ENCODE assay signal across 31 mouse cellular contexts in the genomic region with DNA sequence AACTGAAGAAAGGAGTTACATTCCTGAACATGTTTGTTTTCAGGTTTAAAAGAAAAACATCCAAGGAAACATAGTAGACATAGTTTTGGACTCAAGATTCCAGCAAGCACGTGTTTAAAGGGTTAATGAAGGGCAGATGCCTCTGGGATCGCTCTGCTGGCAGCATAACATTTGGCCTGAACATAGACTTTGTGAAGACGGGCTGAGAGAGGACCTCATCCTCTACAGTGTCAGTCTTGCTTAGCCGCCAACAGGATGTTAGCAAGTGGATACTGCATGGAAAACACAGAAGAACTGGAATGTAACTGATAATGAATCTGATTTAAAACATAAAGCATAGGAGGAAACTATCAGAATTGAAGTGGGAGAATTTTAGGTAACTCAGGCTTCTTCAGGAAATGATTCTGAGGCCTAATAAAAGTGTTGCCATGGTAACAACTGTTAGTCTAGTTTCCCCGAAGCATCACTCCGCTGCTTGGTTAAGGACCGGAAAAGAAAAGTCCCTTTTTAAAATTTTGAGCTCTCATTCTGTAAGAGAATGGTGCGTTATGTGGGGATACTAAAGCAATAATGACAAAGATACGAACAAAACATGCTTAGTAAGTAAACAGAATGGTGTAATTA. TPM values are rescaled to one million over a fixed set of nuclear protein-coding genes. Genes with fewer than 3 reads are reported as not detected.
DNase-seq lines count a peak whose midpoint lies in the region; ATAC-seq and TF ChIP-seq lines count a peak whose summit lies in the region.
"Had no signal": no experiment of that assay in that cellular context is flagged by ENCODE, and none has a peak within 500 bp of the region (broad histone marks: within the 10 kb centered on the region; RNA-seq: fewer than 3 reads in every experiment).

No protein-coding gene starts in this region.

- H3K4me3 ChIP-seq in embryonic facial prominence, embryonic 14.5 days (ENCODE audit: low read depth, low read length) = no peak overlapping the region
- no peak overlapping the region for H3K4me3 ChIP-seq in embryonic facial prominence, embryonic 10.5 days
- no peak overlapping the region for H3K4me3 ChIP-seq in heart, embryonic 10.5 days
- no peak overlapping the region for H3K4me3 ChIP-seq in midbrain, embryonic 14.5 days (replicated peaks; ENCODE audit: low read depth, low read length)
- H3K4me3 ChIP-seq in midbrain, embryonic 10.5 days = no peak overlapping the region
- H3K4me3 ChIP-seq in intestine, postnatal 0 days (ENCODE audit: low read depth, low read length) = no peak overlapping the region
- H3K4me3 ChIP-seq: embryonic facial prominence, embryonic 13.5 days; erythroblast, embryonic 14.5 days; forebrain, embryonic 15.5 days; kidney, embryonic 15.5 days; neural tube, embryonic 12.5 days had no signal

- no peak for TF ChIP-seq CTCF in intestine, postnatal 0 days (IDR thresholded peaks at IDR 0.05; ENCODE audit: low read depth)

- no peak overlapping the region for H3K27ac ChIP-seq in embryonic facial prominence, embryonic 14.5 days (replicated peaks; ENCODE audit: low read depth, low read length)
- no peak overlapping the region for H3K27ac ChIP-seq in embryonic facial prominence, embryonic 10.5 days (replicated peaks)
- no peak overlapping the region for H3K27ac ChIP-seq in heart, embryonic 10.5 days
- H3K27ac ChIP-seq in midbrain, embryonic 14.5 days (replicated peaks; ENCODE audit: low read depth, low read length) = no peak overlapping the region
- H3K27ac ChIP-seq in midbrain, embryonic 10.5 days (replicated peaks) = no peak overlapping the region
- H3K27ac ChIP-seq in intestine, postnatal 0 days (ENCODE audit: low read depth, low read length) = no peak overlapping the region
- H3K27ac ChIP-seq: embryonic facial prominence, embryonic 13.5 days; forebrain, embryonic 15.5 days; kidney, embryonic 15.5 days; liver, embryonic 14.5 days; neural tube, embryonic 12.5 days had no signal

- no peak for ATAC-seq in embryonic facial prominence, embryonic 14.5 days (ENCODE audit: low read depth)
- no peak for ATAC-seq in midbrain, embryonic 14.5 days (ENCODE audit: low FRiP score, low TSS enrichment)
- no peak for ATAC-seq in intestine, postnatal 0 days
- ATAC-seq: activated CD4-positive, CD25-positive, alpha-beta regulatory T cell, adult 4 months; forebrain, embryonic 15.5 days; inflammation-experienced regulatory T-cells, adult 6 months had no signal

- H3K9ac ChIP-seq in embryonic facial prominence, embryonic 14.5 days (ENCODE audit: low read depth, low read length) = no peak overlapping the region
- no peak overlapping the region for H3K9ac ChIP-seq in midbrain, embryonic 14.5 days (replicated peaks; ENCODE audit: low read length)
- no peak overlapping the region for H3K9ac ChIP-seq in intestine, postnatal 0 days (ENCODE audit: low read depth, low read length)
- H3K9ac ChIP-seq: embryonic facial prominence, embryonic 13.5 days; forebrain, embryonic 15.5 days; kidney, embryonic 15.5 days; liver, embryonic 14.5 days; neural tube, embryonic 12.5 days had no signal

- no peak overlapping the region for H3K4me2 ChIP-seq in embryonic facial prominence, embryonic 14.5 days (ENCODE audit: low read depth, low read length)
- H3K4me2 ChIP-seq in midbrain, embryonic 14.5 days (ENCODE audit: low read length) = no peak overlapping the region
- no peak overlapping the region for H3K4me2 ChIP-seq in intestine, postnatal 0 days (replicated peaks; ENCODE audit: low read depth)
- H3K4me2 ChIP-seq: embryonic facial prominence, embryonic 13.5 days; forebrain, embryonic 15.5 days; heart, embryonic 11.5 days; kidney, embryonic 15.5 days; neural tube, embryonic 12.5 days had no signal

- peak; percentile 2 for DNase-seq in embryonic facial prominence, embryonic 14.5 days (ENCODE audit: low spot score)
- DNase-seq in embryonic facial prominence, embryonic 10.5 days (ENCODE audit: low spot score) = no peak
- peak; percentile 6 for DNase-seq in heart, adult 11 months
- no peak for DNase-seq in heart, embryonic 10.5 days (ENCODE audit: low spot score)
- DNase-seq in midbrain, embryonic 14.5 days = peak; percentile 53
- no peak for DNase-seq in midbrain, embryonic 10.5 days (ENCODE audit: low spot score)
- DNase-seq in brain, adult 2 months (ENCODE audit: low read depth, low spot score) = peak; percentile 58
- DNase-seq: adrenal gland, adult 2 months; adrenal gland, postnatal 36 days; cerebellum, adult 11-12 months; cerebellum, adult 9-11 months; embryo, embryonic 11 days; gastrocnemius, postnatal 14 days; heart, postnatal 36 days; kidney, adult 18-20 months; kidney, postnatal 25 days; liver; lung, adult 2 months; lung, postnatal 14 days; thymus, postnatal 25 days had no signal

- H3K9me3 ChIP-seq in embryonic facial prominence, embryonic 14.5 days (ENCODE audit: control insufficient read depth, low read length) = no peaks in the 10 kb centered on the region
- H3K9me3 ChIP-seq in embryonic facial prominence, embryonic 10.5 days = 0 out of 2 replicates have a peak, but pooled peaks cover 7% of the 10 kb centered on the region
- H3K9me3 ChIP-seq in heart, embryonic 10.5 days = peaks cover 3% of the 10 kb centered on the region; the same call in 1 of the 2 replicates
- H3K9me3 ChIP-seq in midbrain, embryonic 14.5 days (ENCODE audit: control insufficient read depth, low read length) = no peaks in the 10 kb centered on the region
- H3K9me3 ChIP-seq in midbrain, embryonic 10.5 days (replicated peaks) = no peaks in the 10 kb centered on the region
- H3K9me3 ChIP-seq in intestine, postnatal 0 days (ENCODE audit: control insufficient read depth) = no peaks in the 10 kb centered on the region
- H3K9me3 ChIP-seq: embryonic facial prominence, embryonic 13.5 days; forebrain, embryonic 15.5 days; kidney, embryonic 15.5 days; neural tube, embryonic 12.5 days had no signal

- WGBS in embryonic facial prominence, embryonic 14.5 days = 58% methylated on average over 9 of the region's 9 CpGs
- 72% methylated on average over 9 of the region's 9 CpGs for WGBS in embryonic facial prominence, embryonic 10.5 days
- WGBS in heart, embryonic 10.5 days = 72% methylated on average over 9 of the region's 9 CpGs
- 64% methylated on average over 9 of the region's 9 CpGs for WGBS in midbrain, embryonic 14.5 days
- 74% methylated on average over 9 of the region's 9 CpGs for WGBS in midbrain, embryonic 10.5 days
- 65% methylated on average over 9 of the region's 9 CpGs for WGBS in intestine, postnatal 0 days

- H3K4me1 ChIP-seq in embryonic facial prominence, embryonic 14.5 days (ENCODE audit: control insufficient read depth, insufficient read depth, low read length) = no peaks in the 10 kb centered on the region
- no peaks in the 10 kb centered on the region for H3K4me1 ChIP-seq in embryonic facial prominence, embryonic 10.5 days
- H3K4me1 ChIP-seq in heart, embryonic 10.5 days = no peaks in the 10 kb centered on the region
- H3K4me1 ChIP-seq in midbrain, embryonic 14.5 days (ENCODE audit: control insufficient read depth, insufficient read depth, low read length) = no peaks in the 10 kb centered on the region
- no peaks in the 10 kb centered on the region for H3K4me1 ChIP-seq in midbrain, embryonic 10.5 days
- no peaks in the 10 kb centered on the region for H3K4me1 ChIP-seq in intestine, postnatal 0 days (replicated peaks; ENCODE audit: control insufficient read depth, insufficient read depth, low read length)
- H3K4me1 ChIP-seq: embryonic facial prominence, embryonic 13.5 days; forebrain, embryonic 15.5 days; kidney, embryonic 15.5 days; neural tube, embryonic 12.5 days had no signal

- H3K36me3 ChIP-seq in embryonic facial prominence, embryonic 14.5 days (ENCODE audit: control insufficient read depth, insufficient read depth, low read length) = no peaks in the 10 kb centered on the region
- H3K36me3 ChIP-seq in embryonic facial prominence, embryonic 10.5 days (replicated peaks) = no peaks in the 10 kb centered on the region
- H3K36me3 ChIP-seq in heart, embryonic 10.5 days = no peaks in the 10 kb centered on the region
- H3K36me3 ChIP-seq in midbrain, embryonic 14.5 days (ENCODE audit: control insufficient read depth, insufficient read depth, low read length) = no peaks in the 10 kb centered on the region
- H3K36me3 ChIP-seq in midbrain, embryonic 10.5 days = no peaks in the 10 kb centered on the region
- H3K36me3 ChIP-seq in intestine, postnatal 0 days (ENCODE audit: control insufficient read depth, insufficient read depth) = no peaks in the 10 kb centered on the region
- H3K36me3 ChIP-seq: embryonic facial prominence, embryonic 13.5 days; forebrain, embryonic 15.5 days; kidney, embryonic 15.5 days; neural tube, embryonic 12.5 days had no signal

- H3K27me3 ChIP-seq in embryonic facial prominence, embryonic 14.5 days (replicated peaks; ENCODE audit: control insufficient read depth, insufficient read depth, low read length) = no peaks in the 10 kb centered on the region
- H3K27me3 ChIP-seq in embryonic facial prominence, embryonic 10.5 days (replicated peaks; ENCODE audit: low read depth, poor library complexity, severe bottlenecking) = no peaks in the 10 kb centered on the region
- no peaks in the 10 kb centered on the region for H3K27me3 ChIP-seq in heart, embryonic 10.5 days (ENCODE audit: insufficient read depth, poor library complexity, severe bottlenecking)
- H3K27me3 ChIP-seq in midbrain, embryonic 14.5 days (ENCODE audit: control insufficient read depth, insufficient read depth, low read length) = no peaks in the 10 kb centered on the region
- H3K27me3 ChIP-seq in midbrain, embryonic 10.5 days (ENCODE audit: low read depth, poor library complexity, severe bottlenecking) = no peaks in the 10 kb centered on the region
- no peaks in the 10 kb centered on the region for H3K27me3 ChIP-seq in intestine, postnatal 0 days (replicated peaks; ENCODE audit: control insufficient read depth, insufficient read depth, low read length)
- H3K27me3 ChIP-seq: CH12.LX; embryonic facial prominence, embryonic 13.5 days; forebrain, embryonic 15.5 days; kidney, embryonic 15.5 days; neural tube, embryonic 12.5 days had no signal

RNA-seq across cellular contexts. Expression of a gene that starts 56.5 kb away (rescaled TPM):
- polyA plus RNA-seq in embryonic facial prominence, embryonic 14.5 days (2014; fragmentation: Nextera tagmentation; extraction: Ambion mirVana) = 51.2 and 52.0 TPM in 2 replicates
- polyA plus RNA-seq in embryonic facial prominence, embryonic 10.5 days (2016; fragmentation: Nextera tagmentation; extraction: Ambion mirVana) = 155 and 158 TPM in 2 replicates
- 61.2 and 87.0 TPM in 2 replicates for polyA plus RNA-seq in heart, embryonic 10.5 days (2016; fragmentation: Nextera tagmentation; extraction: Ambion mirVana)
- 6.4 and 17.1 TPM in 2 replicates for polyA plus RNA-seq in midbrain, embryonic 14.5 days (2014; fragmentation: Nextera tagmentation; extraction: Ambion mirVana)
- polyA plus RNA-seq in midbrain, embryonic 10.5 days (2016; fragmentation: Nextera tagmentation; extraction: Ambion mirVana) = 120 and 138 TPM in 2 replicates
- polyA plus RNA-seq in intestine, postnatal 0 days (2015; fragmentation: Nextera tagmentation; extraction: Ambion mirVana) = 8.5 and 10.6 TPM in 2 replicates

Comparison
In these comparisons a context has a peak if more than half of its experiments do, and no peak if none do; other contexts are left out.
1. DNase-seq: peak in embryonic facial prominence, embryonic 14.5 days (single experiment), heart, adult 11 months (single experiment), midbrain, embryonic 14.5 days (single experiment) and brain, adult 2 months (single experiment); none in embryonic facial prominence, embryonic 10.5 days (single experiment), heart, embryonic 10.5 days (single experiment) and midbrain, embryonic 10.5 days (single experiment).